Mouse (Mus musculus) adrenal gland, adult 2 months (tissue): Measurements from ENCODE around the gene Mptx1. TPM values are rescaled to one million over a fixed set of nuclear protein-coding genes. Genes with fewer than 3 reads are reported as not detected.
"Not testable (repeated sequence)": the region's sequence is repeated elsewhere in the genome, so short reads cannot be mapped to it uniquely, and the experiment has no call there.

ENCODE experiments used
- DNase-seq: peaks from one replicate; pipeline ENCODE4 v3.0.0; 2021
- long read RNA-seq: library from polyadenylated mRNA; stranded (forward); transcript quantifications from one replicate; pipeline ENCODE4 v2.0.0, GENCODE M21; 2021
- polyA plus RNA-seq: library from polyadenylated mRNA; depleted of rRNA; stranded (reverse); fragments of >200 nt; gene quantifications from 2 replicates; pipeline ENCODE4 v1.2.3, GENCODE M21; 2012; rRNA removed
- total RNA-seq, 2 experiments: library from RNA; stranded (reverse); gene quantifications; 2 replicates each; pipeline ENCODE4 v1.2.3; 2021

Mptx1 gene
- total RNA-seq = not detected
- not detected in 2 replicates for polyA plus RNA-seq
- long read RNA-seq = 0 reads

- no peak for DNase-seq
These were observed at the start of gene Mptx1 for GRCm38 (mm10) chr1:174330218-174330617. Gene Mptx1 (plus strand): TSS chr1:174330518.

- no peak for DNase-seq
These were observed 27.2 kb upstream of the Mptx1 start for GRCm38 (mm10) chr1:174303162-174303561.

GRCm38 (mm10) chr1:174317308-174317707 is 13.0 kb upstream of the Mptx1 start:
- DNase-seq = no peak

GRCm38 (mm10) chr1:174353636-174354035 is 23.3 kb downstream of the Mptx1 start:
- not testable (repeated sequence) for DNase-seq

GRCm38 (mm10) chr1:174354640-174355039 is 24.3 kb downstream of the Mptx1 start:
- no peak for DNase-seq

- no peak for DNase-seq
These were observed 34.6 kb downstream of the Mptx1 start, which contains the start of gene Olfr417 for GRCm38 (mm10) chr1:174364882-174365451. Gene Olfr417 (plus strand): TSS chr1:174365122.

- no peak for DNase-seq
These were observed 43.5 kb downstream of the Mptx1 start for GRCm38 (mm10) chr1:174373799-174374198.

Other genes with a start within 250 kb of the Mptx1 start
- gene Olfr429, start 246.2 kb upstream of the Mptx1 start, total RNA-seq = not detected
- not detected in 2 replicates for gene Olfr429, start 246.2 kb upstream of the Mptx1 start, polyA plus RNA-seq
- not detected for gene Olfr427, start 233.6 kb upstream of the Mptx1 start, total RNA-seq
- not detected in 2 replicates for gene Olfr427, start 233.6 kb upstream of the Mptx1 start, polyA plus RNA-seq
- not detected for gene Olfr231, start 209.4 kb upstream of the Mptx1 start, total RNA-seq
- not detected in 2 replicates for gene Olfr231, start 209.4 kb upstream of the Mptx1 start, polyA plus RNA-seq
- not detected for gene Olfr424, start 199.0 kb upstream of the Mptx1 start, total RNA-seq
- gene Olfr424, start 199.0 kb upstream of the Mptx1 start, polyA plus RNA-seq = not detected in 2 replicates
- gene Olfr420, start 174.9 kb upstream of the Mptx1 start, total RNA-seq = not detected
- not detected in 2 replicates for gene Olfr420, start 174.9 kb upstream of the Mptx1 start, polyA plus RNA-seq
- gene Spta1, start 157.7 kb upstream of the Mptx1 start, total RNA-seq = under 1 TPM; 0.46 to 0.52 TPM
- 0.02 TPM in 1 of 2 replicates, not detected in the other for gene Spta1, start 157.7 kb upstream of the Mptx1 start, polyA plus RNA-seq
- gene Olfr419, start 78.5 kb upstream of the Mptx1 start, total RNA-seq = not detected
- not detected in 2 replicates for gene Olfr419, start 78.5 kb upstream of the Mptx1 start, polyA plus RNA-seq
- not detected for gene Olfr417, start 34.6 kb downstream of the Mptx1 start, total RNA-seq
- not detected in 2 replicates for gene Olfr417, start 34.6 kb downstream of the Mptx1 start, polyA plus RNA-seq
- not detected for gene Olfr248, start 60.5 kb downstream of the Mptx1 start, total RNA-seq
- gene Olfr248, start 60.5 kb downstream of the Mptx1 start, polyA plus RNA-seq = not detected in 2 replicates
- not detected for gene Olfr414, start 93.5 kb downstream of the Mptx1 start, total RNA-seq
- gene Olfr414, start 93.5 kb downstream of the Mptx1 start, polyA plus RNA-seq = not detected in 2 replicates
- not detected for gene Olfr220, start 111.6 kb downstream of the Mptx1 start, total RNA-seq
- not detected in 2 replicates for gene Olfr220, start 111.6 kb downstream of the Mptx1 start, polyA plus RNA-seq
- 1 to 10 TPM; 3.9 TPM for gene Fmn2, start 171.3 kb downstream of the Mptx1 start, total RNA-seq
- 0.45 and 0.52 TPM in 2 replicates for gene Fmn2, start 171.3 kb downstream of the Mptx1 start, polyA plus RNA-seq